Mouse (Mus musculus) left cerebral cortex, adult 9 months (tissue): ENCODE measurements around the gene Lpar3.

Experiments
- DNase-seq, 2 experiments: peaks; one replicate each; pipeline ENCODE4 v3.0.0; 2022; ENCODE audit warnings: low spot score in 2 of 2

Gene Lpar3

DNA sequence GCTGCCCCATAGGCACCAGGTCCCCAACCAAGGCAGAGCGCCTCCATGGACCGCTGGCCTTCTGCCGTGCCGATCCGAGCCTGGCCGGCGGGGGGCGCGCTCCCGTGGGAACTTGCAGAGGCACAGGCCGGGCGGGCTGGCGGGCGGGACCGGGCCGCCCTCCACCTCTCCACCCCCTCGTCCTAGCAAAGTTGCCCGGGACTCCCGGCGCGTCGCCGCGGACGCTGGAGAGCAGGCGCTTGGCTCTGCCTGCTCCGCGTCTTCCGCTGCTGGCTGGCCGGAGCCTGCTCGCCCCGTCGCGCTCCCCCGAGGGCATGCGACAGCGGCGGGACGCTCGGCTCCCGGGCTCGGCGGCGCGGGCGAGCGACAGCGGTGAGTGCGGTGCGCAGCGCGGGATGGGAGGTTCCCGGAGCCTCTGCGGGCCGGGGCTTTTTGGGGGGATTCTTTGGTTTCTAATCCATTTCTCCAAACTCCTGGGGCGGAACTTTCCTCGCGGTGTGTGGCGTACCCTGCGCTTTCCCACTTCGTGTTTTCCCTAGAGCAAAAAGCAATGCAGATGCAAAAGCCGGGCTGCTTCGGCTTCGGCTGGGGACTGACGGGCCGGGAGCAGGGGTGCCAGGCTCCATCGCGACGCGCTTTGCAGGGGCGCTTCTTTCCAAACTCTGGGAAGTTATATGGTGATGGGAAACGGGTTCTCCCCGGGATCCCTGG, at the start of gene Lpar3:
TSS of gene Lpar3 (plus strand) at position 188 of the 711 bp plus-strand sequence.
- DNase-seq = peak in 1 of 2 experiments; percentile 8

DNA sequence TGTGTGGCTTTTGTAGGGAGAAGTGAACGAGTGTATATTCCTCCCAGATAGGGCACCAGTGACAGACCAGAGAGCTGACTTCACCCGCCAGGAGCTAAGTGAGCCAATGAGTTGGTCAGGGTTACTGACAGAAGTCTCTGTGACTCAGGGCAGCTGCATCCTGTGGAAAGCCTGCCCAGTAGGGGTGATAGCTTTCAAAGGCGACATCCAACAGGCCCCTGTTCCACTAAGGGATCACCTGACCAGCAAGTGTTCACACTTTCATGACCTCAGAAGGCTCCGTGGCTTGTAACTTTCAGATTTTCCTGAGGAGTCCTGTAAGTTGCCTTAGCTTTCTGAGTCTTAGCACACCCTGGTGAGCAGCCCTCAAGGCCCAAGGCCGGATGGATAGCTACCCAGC, 47.7 kb upstream of the Lpar3 start:
- no peak for DNase-seq

DNA sequence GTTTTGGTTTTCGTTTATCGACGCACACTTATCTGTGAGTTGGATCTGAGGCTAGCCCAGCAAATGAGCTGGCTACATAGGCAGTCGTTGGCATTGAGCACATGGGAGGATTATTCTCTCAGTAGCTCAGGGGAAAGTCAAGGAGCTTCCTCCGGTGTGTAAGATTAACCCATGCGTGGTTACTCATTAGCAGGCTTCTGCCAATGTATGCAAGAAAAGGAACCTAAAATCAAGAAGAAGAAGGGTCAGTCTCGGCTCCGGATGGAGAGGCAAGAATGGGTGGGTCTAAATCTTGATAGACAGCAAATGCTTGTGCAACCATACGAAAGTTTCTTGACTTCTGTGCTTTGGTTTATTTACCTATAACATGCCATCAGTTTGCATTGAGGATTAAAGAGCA, 46.5 kb upstream of the Lpar3 start:
- DNase-seq = no peak

DNA sequence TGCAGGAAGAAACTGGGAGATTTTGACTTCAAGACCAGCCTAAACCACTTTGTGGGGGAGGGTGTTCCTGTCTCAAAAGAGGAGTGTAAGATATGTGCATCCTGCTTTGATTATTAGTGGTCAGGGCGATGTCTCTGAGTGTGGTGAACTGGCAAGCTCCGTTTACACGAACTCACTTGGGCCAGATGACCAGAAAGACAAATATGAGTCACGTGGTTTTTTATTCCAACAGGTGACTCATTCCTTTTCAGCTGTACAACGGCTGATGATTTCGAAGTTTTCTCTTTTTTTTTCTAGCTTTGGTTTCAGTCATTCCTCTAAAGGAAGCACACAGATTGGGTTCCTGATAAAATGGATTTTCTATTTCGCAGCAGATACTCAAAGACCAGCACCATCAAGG, 43.5 kb upstream of the Lpar3 start:
- DNase-seq = no peak

DNA sequence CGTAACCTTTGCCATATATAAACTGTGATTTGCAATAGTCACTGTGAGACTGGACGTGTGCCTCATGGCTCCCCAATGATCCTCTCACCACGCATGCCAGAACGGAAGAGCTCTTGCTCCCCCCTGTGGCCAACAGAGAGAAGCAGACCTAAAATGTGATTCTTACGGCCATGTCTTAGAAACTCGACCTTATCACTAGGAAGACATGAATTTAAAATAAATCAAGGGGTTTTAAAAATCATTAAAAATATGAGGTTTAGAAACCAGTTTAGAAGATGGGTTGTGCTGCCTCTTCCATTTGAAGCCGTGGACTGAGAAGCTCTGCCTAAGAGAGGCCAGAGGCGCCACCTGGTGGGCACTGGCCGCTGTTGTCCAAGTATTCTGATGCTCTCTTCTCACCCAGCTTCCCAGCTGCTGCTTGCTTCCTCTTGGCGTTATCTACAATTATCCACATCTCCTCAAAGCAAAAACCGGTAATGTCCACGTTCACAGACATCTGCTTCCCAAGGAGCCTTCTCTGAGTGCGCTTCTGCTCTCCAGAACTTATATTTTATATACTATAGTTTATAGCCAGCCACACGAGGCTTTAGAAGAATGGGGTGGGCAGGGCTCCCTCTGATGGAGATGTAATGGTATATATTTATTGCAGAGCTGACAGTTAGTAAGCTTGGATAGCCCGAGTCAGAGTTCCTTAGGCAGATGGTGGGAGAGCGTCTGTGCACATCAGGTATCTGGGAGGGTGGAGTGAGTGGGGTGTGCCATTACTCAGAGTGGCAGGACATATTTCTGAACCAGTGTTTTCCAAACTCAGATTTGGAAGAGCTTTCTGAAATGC, 42.8 kb upstream of the Lpar3 start:
- peak; percentile 33 to 82 for DNase-seq

DNA sequence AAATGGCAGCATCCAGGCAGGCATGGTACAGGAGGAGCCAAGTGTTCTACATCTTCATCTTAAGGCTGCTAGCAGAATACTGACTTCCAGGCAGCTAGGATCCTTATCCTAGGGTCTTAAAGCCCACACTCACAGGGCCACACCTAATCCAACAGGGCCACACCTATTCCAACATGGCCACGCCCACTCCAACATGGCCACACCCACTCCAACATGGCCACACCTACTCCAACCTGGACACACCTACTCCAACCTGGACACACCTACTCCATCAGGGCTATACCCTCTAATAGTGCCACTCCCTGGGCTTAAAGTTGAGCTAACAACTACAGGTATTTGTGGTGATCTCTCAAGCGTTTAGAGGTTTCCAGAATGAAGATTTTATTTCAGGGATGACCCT, 40.4 kb upstream of the Lpar3 start:
- DNase-seq = no peak

DNA sequence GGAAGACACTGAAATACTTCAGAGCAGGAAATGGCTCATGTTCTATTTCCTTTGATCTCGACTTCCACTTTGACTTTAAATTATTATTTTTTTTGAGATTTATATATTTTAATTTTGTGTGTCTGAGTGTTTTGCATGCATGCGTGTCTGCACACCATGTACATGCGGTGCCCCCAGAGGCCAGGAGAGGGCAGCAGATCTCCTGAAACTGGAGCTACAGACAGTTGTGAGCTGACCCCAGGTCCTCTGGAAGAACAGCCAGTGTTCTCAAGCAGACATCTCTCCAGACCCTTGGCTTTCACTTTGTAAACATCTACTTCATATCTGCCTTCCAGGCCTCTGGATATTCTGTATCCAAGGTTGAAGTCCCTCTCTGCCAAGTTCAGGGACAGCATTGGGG, 39.8 kb upstream of the Lpar3 start:
- DNase-seq = peak in 1 of 2 experiments; percentile 45

DNA sequence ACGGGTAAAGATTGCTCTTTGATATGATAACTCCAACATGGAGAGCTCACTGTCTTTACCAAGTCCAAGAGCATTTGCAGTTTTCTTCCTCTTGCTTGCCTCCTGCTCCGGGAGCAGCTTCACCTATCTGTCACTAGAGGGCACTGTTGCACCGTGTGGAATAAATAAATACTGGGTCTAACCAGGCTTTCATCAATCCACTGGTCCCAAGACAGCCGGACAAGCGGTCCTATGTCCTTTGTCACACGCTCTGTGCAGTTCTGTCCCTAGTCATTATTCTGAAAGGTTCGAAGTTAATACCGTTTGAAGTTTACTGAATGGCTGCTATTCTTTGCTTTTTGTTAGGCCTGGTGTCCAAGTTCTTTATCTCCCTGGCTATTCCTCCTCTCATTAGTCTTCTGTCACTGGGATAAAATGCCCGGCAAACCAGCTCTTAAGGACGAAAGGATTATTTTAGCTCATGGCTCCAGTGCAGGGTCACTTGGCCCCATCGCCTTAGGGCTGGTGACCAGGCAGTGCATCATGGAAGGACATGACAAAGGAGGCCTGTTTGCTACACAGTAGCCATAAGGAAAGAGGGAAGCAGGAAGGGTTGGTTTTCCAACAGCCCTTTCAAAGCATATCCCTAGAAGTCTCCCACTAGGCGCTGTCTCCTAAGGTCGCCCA, 35.6 kb upstream of the Lpar3 start:
- DNase-seq = peak in 1 of 2 experiments; percentile 81

DNA sequence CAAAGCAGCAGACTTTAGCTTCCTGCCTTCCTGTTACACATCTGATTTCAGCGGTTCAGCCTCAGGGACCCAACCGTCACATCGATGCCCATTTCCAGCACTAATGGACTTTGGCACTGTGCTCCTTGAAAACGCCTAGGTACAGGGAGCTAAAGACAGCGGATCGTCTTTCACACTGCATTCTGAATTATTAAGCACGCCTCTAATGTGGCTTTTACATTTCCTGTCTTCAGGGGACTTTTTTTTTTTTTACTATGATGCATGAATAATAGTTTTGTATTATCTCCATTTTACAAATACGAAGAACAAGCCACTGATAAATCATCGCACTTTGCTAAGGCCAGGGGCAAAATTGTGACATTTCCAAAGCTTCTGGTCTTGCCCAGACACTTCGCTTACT, 34.7 kb upstream of the Lpar3 start:
- DNase-seq = no peak

DNA sequence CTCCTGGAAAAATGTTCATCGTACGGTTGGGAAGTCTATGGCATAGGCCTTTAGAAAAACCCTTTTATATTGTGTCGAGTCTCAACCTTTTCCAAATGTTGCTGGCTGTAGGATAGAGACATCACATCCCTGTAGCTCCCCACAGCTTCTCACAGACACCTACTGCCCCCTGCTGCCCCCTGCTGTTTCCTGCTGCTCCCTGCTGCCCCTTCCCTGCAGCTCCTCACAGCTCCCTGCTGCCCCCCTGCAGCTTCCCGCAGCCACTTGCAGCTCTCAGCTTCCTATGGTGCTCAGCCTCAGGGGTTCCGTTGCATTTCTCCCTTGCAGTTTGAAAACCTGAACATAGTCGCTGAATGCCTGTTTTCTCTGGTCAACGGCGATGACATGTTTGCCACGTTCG, 30.8 kb upstream of the Lpar3 start:
- DNase-seq = no peak

DNA sequence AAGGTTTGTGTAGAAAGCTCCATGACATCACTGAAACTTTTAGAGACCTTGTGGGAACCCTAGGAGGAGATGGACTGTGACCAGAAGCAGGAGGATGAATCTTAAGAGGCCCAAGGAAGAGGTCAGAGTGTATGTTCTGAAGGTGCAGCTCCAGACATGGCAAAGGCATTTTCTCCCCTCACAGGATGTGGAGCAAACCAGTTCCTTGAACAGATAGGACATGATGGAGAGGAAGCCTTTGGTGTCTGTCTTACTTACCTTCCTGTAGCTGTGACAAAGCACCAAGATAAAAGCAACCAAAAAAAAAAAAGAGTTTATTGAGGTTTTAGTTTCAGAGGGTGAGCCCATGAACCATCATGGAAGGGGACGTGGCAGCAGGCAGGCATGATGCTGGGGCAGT, 28.3 kb upstream of the Lpar3 start:
- DNase-seq = no peak

DNA sequence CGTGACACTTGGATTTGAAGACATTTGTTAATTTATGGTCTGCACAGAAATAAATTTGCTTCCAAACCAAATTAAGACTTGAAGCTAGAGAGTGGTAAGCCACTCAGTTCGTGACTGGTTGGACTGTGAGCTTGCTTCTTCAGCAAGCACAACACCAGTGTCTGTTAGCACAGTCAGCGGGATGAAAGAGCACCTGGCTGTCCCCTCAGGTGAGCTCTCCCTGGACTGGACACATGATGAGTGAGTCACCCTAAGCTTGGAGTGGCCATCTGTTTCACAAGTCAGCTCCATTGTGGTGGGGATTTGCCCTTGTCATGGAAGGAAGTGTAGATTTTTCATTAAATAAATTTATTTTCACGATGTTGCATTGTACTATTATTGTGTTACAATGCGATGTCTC, 25.6 kb upstream of the Lpar3 start:
- no peak for DNase-seq

DNA sequence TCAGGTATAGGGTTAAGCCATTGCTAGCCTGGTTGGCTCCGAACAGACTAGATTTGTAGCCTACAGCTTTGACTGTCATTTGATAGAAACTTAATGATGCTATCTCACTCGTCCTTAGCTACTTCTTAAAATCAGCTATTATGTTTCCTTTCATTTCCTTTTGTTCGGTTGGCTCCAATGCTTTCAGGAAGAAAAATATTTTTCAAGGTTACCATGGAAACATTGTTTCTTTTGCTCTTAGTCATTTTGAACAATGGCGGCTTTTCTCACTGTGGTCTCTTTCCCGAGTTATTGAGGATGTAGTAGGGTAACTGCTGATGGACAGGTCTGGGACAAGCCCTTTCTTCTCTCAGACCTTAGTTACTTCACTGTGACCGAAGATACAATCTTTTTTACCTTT, 24.5 kb upstream of the Lpar3 start:
- no peak for DNase-seq

DNA sequence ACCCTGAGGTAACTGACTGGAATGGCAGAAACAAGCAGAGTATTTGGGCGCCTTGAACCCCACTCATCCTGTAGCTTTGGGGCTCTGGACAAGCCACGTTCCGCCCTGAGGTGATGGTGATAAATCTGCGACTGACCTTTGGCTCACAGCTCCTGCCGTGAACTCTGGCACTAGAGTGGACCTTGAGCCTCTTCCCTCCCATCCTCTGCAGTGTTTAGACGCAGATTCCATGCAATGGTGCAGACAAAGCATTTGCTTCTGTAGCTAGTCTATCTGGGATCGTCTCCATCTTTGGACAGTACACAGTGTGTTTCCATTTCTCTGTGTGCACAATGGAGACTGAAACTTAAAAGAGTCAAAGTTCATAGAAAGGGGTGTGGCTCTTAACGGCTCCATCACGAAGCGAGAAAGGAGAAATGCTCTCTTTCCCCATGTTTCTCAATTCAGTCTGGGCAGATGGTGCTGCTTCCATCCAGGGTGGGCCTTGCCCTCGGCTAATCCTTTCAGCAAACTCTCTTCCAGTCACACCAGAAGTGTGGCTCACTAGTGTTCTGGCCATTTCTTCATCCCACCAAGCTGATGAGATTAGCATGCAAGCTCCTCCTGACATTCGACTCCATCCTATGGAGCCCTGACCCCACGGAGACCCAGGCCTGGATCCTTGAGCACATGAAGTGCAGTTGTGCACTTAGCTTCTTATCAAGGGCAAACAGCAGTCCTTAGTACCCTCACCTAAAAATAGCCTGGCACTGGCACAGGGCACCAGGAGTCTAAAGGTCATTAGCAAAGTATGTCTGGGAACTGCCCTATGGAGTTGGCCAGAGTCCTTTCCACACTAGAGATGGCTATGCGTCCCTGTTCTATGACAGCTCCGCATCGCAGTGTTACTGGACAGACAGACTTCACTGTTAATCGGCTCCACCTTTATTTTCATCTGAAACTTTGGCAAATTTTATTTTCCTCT, 23.7 kb upstream of the Lpar3 start:
- DNase-seq = no peak

DNA sequence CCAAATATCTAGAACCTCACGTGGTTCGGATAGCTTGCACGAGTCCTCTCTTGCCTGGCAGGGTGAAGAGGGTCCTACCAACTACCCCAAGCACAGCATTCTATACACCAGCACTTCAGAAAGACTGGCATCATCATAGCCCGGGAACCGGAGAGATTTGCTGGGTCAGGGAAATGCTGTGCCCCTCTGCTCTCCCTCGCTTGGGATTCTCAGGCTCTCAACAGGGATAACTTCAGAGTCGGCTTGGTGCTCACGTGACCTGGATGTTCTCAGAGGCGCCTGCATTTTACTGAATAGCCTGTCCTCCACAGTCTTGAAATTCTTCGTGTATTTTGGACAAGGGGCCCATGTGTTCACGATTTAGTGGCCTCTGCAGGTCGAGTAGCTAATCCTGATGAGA, 23.0 kb upstream of the Lpar3 start:
- DNase-seq = no peak

DNA sequence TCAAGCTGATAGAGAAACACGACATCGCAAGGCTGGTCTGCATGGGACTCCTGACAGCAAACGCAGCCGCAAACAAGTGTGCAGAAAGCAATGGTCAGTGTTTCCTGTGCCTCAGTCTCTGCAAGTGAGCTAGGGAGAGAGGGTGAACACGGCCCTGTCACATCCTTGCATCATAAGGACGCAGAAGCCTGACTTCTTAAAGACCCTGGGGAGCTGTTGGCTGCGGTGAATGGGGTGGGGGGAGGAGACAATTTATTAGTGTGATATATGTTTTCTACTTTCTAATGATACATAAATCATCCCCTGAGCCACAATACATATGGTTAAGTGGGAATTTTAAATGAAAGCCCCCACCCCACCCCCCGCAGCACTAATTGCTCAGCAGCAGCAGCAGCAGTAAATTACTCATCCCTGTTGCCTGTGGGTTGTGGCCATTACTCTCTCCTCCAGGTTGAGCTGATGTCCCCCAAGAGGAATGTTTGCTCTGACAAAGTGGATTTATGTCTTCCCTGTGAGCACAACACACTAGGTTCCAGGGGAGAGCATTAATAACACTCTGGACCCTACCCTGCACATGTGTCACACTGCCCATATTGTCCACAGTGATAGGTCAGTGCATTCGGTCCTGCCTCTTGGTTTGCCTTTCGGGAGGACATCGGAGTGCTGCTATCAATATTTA, 21.8 kb upstream of the Lpar3 start:
- DNase-seq = no peak

DNA sequence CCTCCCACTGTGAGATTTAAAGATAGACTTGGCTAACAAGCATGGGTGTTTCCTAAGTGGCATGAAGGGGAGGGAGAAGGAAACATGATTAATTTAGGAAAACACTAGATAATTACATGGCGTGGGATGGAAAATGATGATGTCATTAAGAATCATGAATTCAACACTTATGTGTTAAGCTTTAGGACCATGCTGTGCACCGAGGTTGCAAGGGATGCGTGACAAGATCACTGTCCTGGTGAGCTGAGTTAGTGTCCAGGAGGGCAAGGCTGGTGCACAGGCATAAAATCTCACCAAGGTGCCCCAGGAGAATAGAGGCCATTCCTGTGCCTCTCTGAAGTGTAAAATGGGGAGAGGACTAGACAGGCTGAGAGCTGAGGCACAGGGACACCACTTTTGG, 21.3 kb upstream of the Lpar3 start:
- no peak for DNase-seq

DNA sequence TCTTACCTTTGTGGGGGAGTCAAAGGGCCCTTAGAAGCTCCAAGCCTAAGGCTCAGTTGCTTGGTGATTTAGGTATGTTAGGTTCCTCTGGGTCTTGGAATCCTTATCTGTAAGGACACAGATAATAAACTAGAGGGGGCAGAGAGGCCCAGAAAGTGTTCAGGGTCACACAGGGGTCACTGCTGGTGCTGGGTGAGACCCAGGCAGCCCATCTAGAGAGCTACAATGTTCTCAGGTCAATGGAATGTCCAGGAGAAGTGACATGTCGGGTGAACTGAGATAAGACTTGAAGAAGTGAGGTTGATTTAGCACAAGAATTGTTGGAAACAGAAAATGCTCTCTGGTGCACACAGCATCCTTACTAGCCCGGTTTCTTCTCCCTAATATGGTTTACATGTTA, 16.4 kb upstream of the Lpar3 start:
- no peak for DNase-seq

DNA sequence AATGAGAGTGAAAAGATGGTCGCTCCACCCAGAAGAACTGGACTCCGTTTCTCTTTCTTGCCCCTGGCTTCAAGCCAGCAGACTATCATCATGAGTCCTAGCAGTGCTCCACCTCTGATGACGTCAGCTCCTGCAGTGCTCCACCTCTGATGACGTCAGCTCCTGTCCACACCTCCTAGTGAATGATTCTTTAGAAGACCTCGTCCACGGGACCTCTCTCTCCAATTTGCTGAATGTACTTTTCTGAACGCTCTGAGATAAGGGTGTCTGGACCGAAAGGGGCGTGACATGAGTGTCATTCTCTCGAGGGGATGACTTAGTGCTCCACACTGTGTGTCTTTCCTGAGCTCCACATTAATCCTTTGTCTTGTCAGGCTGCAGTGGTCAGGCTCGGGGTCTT, 15.5 kb upstream of the Lpar3 start:
- DNase-seq = no peak

DNA sequence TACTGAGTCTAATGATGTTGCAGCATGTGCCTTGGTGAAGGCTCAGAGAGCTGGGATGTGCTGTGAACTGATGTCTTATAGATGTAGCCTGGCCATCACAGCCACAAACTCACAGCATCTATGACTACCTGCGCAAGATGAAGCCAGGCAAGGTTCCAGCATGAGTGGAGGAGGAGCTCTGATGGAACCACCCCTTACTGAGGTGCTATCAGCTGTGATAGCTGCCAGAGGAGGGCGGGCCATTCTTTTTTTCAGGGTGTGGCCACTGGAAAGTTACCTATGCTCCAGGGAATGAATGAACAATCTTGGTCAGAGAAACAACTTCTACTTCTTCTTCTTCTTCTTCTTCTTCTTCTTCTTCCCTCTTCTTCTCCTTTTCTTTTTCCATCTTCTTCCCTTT, 14.1 kb upstream of the Lpar3 start:
- DNase-seq = no peak

DNA sequence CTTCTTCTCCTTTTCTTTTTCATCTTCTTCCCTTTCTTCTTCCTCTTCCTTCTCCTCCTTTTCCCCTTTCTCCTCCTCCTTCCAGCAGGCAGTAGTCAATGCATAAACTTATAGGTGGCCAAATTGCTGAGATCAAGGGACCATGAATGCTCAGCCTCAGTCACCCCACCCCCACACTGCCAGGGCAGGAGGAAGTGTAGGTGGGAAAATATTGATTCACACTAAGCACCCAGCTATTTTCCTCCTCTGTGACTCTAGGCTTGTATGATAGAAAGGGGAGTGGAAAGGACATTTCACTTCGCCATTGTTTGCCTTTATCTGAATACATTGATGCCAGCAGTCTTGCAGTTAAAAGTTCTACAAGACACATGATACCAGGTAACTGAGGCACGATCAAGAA, 13.3 kb upstream of the Lpar3 start:
- no peak for DNase-seq
